Mouse (Mus musculus): ENCODE data around the gene Aftph.
"Not testable (repeated sequence)": the region's sequence is repeated elsewhere in the genome, so short reads cannot be mapped to it uniquely, and the experiment has no call there.

The Aftph gene

GRCm38 (mm10) chr11:20741201-20742100 lies at the start of gene Aftph:
TSS of gene Aftph (minus strand) at chr11:20741589.
- DNase-seq = peak; percentile 96 to 98

DNA sequence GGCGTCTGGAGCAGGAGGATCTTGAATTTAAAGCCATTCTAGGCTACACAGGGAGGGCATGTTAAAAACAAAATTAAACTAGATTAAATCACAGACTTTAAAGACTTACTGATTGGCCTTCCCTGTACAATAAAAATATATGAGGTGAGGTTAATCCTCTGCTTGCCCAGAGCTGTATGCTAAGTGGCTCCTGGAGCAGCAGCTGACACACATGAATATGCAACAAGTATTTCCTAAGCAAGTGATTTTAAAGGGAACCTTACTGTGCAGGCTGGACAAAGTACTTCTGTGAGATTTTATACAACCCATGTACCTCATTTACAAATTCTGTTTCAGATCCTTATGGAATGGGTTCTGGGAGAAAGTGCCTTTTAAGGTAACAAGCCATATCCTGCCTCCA lies 47.6 kb upstream of the Aftph start:
- DNase-seq = no peak

DNA sequence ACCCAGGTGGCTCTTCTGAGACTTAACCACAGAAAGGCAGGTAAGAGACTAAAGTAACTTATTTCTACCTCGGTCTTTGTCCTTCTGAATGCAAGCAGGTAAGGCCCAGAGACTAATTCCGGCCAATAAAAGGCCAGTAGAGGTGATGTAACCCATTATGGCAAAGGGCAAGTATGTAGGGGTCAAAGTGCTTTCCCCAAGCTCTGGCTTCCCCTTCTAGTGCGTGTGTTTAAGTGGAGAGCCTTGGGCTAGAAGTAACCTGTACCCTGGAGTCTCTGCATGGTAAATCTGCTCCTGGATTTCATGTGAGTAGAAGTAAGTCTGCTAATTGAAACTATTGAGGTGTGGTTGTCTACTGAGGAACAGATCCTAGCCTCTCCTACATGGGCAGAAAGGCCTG lies 46.7 kb upstream of the Aftph start:
- DNase-seq = no peak

GRCm38 (mm10) chr11:20786191-20786590 lies 44.8 kb upstream of the Aftph start:
- no peak for DNase-seq

GRCm38 (mm10) chr11:20785186-20785585 lies 43.8 kb upstream of the Aftph start:
- no peak for DNase-seq

DNA sequence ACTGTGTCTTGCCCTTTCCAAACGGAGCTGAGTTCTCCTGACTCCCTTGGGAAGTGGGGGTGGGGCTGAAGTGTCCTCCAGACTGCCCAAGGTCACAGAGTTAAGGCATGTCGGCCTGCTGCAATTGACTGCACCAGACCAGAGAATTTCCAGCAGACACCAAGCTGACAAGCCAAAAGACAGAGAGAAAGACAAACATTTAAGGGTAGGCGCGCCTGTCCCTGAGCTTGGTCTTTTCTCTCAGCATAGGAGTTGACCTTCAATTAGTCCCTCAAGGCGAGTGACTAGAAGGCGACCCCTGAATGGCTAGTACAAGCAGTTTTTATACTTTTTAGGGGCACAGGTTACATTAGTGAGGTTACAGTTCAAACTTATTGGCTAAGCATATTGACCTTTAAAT lies 43.4 kb upstream of the Aftph start:
- no peak for DNase-seq

GRCm38 (mm10) chr11:20783467-20783866 lies 42.1 kb upstream of the Aftph start:
- DNase-seq = no peak

GRCm38 (mm10) chr11:20782620-20783019 lies 41.2 kb upstream of the Aftph start:
- no peak for DNase-seq

DNA sequence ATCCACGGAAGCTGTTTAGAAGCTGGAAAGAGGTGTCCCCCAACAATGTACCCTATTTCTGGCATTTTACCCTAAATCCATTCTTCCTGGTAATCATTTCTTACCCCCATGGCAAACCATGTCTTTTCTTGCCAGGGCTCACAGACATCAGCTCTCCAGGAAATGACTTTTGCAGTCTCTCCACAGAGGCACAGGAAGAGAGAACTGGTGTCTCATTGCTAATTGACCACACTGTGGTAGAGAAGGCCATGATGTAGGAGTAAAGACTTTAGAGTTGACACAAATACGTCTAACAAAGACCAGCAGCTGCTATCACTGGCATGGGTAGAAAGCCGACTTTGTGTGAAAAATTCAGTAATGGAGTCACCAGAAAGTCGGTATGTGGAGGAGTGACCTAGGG lies 38.9 kb upstream of the Aftph start:
- no peak for DNase-seq

DNA sequence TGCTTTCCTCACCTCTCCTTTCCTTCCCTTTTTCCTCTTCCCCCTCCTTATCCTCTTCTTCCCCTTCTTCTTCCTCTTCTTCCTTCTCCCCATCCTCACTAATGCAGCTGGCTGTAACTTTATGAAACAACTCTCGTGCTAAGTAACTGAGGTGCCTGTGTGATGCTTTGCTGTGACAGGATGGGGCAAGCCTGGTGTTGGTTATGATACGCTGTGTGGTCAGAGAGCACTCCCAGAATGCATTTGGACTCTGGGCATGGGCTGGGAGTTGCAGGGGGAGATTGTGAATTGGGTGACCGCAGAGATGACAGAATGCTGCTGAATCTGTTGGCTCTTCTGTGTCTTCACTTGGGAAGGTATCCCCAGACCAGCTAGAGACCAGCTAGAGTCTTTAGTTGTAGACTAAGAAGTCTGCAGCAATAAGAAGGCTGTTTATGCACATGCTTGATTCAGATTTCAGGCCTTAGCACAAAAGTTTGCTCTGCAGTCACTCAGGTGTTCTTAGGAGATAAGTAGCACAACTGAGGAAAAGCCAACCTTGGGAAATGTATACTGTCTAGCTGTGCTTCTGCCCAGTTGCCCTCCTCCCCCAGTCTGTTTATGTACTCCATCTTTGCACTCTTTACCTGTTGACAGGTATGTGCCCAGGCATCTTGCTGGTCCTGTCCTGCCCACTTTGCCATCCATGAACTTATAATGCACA lies 37.6 kb upstream of the Aftph start:
- no peak for DNase-seq

DNA sequence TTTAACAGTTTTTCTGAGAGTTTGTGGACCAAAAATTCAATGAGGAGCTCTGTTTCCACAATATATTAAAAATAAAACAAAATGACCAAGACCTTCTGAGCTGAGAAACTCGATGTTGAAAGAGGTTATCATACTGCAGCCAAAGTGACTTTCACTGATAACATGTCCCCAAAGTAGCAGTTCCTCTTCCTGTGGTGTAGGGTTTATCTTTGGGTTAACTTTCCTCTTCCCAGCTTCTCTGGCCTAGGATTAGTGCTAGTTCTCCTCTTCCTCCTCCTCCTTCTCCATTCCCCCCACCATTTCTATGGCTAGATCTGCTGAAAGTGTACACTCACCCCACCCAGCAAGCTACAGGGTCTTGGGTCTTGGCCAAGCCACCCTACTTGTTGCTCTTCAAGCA lies 36.9 kb upstream of the Aftph start:
- DNase-seq = no peak

- DNase-seq = no peak
These were observed 35.3 kb upstream of the Aftph start for GRCm38 (mm10) chr11:20776668-20777067.

DNA sequence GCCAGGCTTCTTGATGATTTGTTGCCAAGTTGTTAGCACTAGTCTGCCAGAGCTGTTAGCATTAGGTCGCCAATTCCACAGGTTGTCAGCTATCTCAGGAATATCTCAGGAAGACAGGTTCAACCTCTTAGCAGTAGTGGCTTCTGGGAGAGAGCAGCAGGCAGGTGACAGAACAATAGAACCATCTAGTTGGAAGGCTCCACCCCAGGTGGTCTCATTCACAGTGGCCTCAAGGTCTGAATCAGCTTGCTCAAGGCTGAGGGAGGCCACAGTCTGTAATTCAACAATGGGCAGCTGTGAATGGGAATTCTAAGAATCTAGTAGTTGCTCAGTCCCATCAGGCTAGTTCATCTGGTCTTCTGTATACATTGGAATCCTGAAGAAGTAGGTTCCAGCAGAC lies 31.3 kb upstream of the Aftph start:
- DNase-seq = no peak

GRCm38 (mm10) chr11:20771827-20772226 lies 30.4 kb upstream of the Aftph start:
- not testable (repeated sequence) for DNase-seq

DNA sequence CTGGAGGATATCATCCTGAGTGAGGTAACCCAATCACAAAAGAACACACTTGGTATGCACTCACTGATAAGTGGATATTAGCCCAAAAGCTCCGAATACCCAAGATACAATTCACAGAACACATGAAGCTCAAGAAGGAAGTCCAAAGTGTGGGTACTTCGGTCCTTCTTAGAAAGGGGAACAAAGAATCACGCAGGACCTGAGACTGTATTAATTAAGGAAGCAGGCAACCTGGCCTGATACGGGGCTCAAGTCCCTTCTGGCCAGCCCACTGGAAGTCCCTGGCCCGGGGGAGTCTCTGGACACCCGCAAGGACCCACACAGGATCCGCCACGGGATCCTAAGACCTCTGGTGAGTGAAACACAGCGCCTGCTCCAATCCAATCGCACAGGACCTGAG lies 20.6 kb upstream of the Aftph start:
- peak; percentile 21 to 30 for DNase-seq

DNA sequence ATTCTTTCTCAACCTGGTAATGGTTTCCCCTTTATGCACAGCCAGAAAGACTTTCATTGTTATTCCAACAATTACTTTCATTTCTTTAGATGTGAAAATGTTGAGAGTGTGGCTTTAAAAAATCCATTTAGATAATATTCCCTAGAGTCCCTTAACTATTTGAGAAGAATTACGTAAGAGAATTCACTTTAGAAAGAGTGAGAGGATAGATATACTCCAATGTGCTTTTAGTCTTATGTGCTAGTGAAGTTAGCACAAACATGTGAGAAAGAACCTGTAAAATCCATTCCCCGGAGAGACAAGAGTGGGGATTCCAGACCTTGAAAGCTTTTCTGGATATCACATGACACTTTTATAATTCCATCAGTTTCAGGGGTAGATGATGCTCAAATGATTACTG lies 9.2 kb upstream of the Aftph start:
- no peak for DNase-seq

DNA sequence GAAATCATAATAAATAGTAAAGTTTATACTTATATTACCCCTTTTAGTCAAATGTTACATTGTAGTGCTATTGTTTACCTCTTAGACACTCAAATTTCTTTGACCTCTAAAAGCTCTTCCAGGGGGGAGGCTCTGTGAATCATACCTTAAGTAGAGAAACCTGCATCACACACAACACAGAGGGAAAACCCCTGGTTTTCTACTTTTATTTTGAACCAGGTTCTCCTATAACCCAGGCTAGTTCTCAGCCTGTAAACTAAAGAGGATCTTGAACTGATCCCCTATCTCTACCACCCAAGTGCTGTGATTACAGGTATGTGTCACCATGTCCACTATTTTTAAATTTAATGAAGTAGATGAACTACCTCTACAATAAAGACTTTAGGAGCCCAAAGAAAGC lies 2.0 kb upstream of the Aftph start:
- no peak for DNase-seq

GRCm38 (mm10) chr11:20742361-20742897 lies 1.0 kb upstream of the Aftph start:
- DNase-seq = peak; percentile 78 to 84

DNA sequence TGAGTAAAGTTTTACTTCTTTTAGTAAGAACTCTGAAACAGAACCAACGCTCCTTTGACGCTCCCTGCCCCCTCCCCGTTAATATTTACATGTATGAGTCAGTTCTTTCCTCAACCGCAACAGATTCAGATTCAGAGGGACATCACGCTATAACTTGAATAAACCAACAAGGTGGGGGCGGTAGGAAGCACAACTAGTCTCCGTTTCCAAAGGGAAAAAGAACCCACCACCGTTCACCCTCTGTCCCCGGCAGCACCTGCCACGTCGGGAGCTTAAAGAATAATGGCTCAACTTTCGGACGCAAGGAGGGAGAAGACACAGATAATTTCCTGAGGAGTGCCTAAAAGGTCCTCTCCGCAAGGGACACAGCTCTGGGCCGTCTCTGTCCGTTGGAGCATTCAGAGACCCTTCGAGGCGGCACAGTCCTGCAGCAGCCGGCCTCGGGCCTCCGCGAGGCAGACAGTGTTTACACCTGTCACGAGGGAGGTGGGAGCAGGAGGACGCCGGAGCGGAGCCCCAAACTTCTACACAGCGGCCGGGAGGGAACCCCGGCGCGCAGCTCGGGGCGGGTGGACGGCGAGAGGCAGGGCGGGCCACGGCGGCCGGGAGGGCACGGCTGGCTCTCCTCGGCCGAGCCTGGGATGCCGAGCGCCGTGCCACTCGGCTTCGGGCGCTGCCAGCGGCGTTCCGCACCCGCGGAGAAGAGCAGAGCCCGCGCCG lies 748 bp downstream of the Aftph start:
- DNase-seq = peak; percentile 72 to 74

DNA sequence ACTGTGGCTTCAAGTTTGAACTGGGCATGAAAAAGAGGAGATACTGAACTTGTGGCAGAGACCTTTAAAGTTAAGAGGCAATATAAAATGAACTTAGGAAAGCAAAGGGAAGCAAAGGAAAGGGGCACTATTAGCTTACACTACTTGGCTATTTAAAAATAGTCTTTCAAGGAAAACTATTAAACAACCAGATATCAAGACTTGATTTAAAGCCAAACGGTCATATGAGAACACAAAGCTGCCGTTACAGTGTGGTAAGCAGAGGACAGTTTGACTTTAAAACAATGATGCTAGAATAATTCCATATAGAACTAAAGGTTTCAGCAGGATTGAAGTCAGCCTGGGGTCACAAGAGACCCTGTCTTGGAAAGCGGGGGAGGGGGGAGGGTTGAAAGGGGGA lies 7.3 kb downstream of the Aftph start:
- DNase-seq = no peak

DNA sequence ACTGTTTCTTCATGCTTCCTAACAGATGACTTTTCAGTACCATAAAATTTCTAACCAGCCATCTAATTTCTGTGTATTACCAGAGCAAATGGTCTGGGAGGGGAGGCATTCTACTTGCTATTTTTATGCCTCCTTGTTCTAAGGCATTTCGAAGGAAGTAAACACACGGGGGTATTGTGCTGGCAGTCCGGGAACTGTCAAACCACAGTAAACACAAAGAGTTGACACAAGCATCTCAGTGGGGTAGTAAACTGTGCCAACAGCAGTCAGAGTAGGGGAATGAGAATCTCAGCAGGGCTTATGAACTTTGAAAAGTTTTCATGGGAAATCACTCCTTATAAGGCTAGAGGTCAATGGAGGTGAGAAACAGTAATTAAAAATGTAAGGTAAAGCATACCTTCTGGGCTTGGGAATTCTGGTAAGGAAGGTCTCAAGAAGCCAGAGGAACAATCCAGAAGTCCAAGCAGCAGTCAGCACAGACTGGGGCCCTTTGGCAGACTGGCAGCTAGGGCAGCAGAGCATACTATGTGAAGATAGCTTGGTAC lies 7.8 kb downstream of the Aftph start:
- DNase-seq = no peak

DNA sequence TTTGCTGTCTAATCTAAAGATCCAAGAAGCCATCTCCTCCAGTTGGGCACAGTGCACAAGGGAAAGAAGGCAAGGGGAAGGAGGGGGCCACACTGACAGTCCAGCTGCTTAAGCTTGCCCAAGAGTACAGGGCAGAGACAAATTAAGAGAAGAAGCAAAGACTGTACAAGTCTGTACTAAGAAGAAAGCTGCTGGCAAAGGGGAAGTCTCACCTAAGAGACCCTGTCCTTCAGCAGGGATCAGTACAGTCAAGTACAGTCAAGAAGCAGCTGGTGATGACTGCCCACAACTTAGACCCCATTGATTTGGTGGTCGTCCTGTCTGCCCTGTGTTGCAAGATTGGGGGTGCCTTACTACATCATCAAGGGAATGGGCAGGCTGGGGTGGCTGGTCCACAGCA lies 12.0 kb downstream of the Aftph start:
- DNase-seq = no peak

DNA sequence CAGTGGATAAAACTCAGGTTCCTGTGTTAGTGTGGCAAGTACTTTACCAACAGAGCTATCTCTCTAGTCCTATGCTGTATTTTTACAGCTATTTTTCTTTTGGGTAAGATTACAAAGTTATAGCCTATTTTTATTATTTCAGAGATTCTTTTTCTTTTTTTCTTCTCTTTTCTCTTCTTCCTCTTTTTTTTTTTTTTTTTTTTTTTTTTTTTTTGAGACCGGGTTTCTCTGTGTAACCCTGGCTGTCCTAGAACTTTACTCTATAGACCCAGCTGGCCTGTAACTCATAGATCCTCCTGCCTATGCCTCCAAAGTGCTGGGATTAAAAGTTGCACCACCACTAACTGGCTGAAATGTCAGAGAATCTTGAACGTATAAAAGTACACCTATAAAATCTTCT lies 13.3 kb downstream of the Aftph start:
- DNase-seq = no peak
